Mouse (Mus musculus): ENCODE measurements around the gene C1qb. TPM values are rescaled to one million over a fixed set of nuclear protein-coding genes. Genes with fewer than 3 reads are reported as not detected.
A peak's percentile ranks its signal among the peaks of the same experiment; 100 is the strongest.

The C1qb gene
- total RNA-seq, 2 experiments from 2014 or later, result 8.4 to 18.3 TPM

- intact Hi-C loops (cut with DNase I), result no loop called here
- TF ChIP-seq CTCF (IDR thresholded peaks at IDR 0.05), result peak; percentile 28; the same call in 1 of the 2 replicates
Measured at GRCm38 (mm10) chr4:136860022-136860421, 26.0 kb downstream of the C1qb start.

GRCm38 (mm10) chr4:136855081-136855480 lies 30.9 kb downstream of the C1qb start:
- intact Hi-C loops (cut with DNase I), result no loop called here
- Histone ChIP-seq H3K4me3 (no peak overlapping the region), H3K27ac (no peak overlapping the region)
- peak; percentile 43 for TF ChIP-seq CTCF (IDR thresholded peaks at IDR 0.05)
- no peak for DNase-seq

More at GRCm38 (mm10) chr4:136860022-136860421, 26.0 kb downstream of the C1qb start:
- H3K27ac ChIP-seq, result no peak overlapping the region
- DNase-seq, result no peak
- H3K4me3 ChIP-seq, result no peak overlapping the region

GRCm38 (mm10) chr4:136852989-136853388 lies 33.0 kb downstream of the C1qb start:
- no peak for TF ChIP-seq CTCF (IDR thresholded peaks at IDR 0.05)
- intact Hi-C loops (cut with DNase I), result no loop called here

GRCm38 (mm10) chr4:136852119-136852518 lies 33.9 kb downstream of the C1qb start:
- no peak for TF ChIP-seq CTCF (IDR thresholded peaks at IDR 0.05)
- Histone ChIP-seq H3K27ac (no peak overlapping the region), H3K4me3 (no peak overlapping the region)
- intact Hi-C loops (cut with DNase I), result no loop called here
- DNase-seq, result no peak

More at GRCm38 (mm10) chr4:136852989-136853388, 33.0 kb downstream of the C1qb start:
- no peak overlapping the region for H3K4me3 ChIP-seq
- H3K27ac ChIP-seq, result no peak overlapping the region
- no peak for DNase-seq

- H3K27ac ChIP-seq, result no peak overlapping the region
- no peak overlapping the region for H3K4me3 ChIP-seq
- DNase-seq, result no peak
- intact Hi-C loops (cut with DNase I), result no loop called here
- TF ChIP-seq CTCF (IDR thresholded peaks at IDR 0.05), result no peak
Measured at GRCm38 (mm10) chr4:136848565-136848964, 37.4 kb downstream of the C1qb start.

- Histone ChIP-seq H3K27ac (no peak overlapping the region), H3K4me3 (no peak overlapping the region)
- no peak for TF ChIP-seq CTCF (IDR thresholded peaks at IDR 0.05)
- intact Hi-C loops (cut with DNase I), result no loop called here
- no peak for DNase-seq
Measured at GRCm38 (mm10) chr4:136847166-136847565, 38.8 kb downstream of the C1qb start.

- no peak for TF ChIP-seq CTCF (IDR thresholded peaks at IDR 0.05)
- H3K27ac ChIP-seq, result no peak overlapping the region
- H3K4me3 ChIP-seq, result no peak overlapping the region
- DNase-seq, result no peak
- intact Hi-C loops (cut with DNase I), result loop anchor here (5.0 kb wide), 1 partner anchor 146 kb away; no protein-coding TSS in a partner anchor
Measured at GRCm38 (mm10) chr4:136842802-136843201, 43.2 kb downstream of the C1qb start.

- H3K4me3 ChIP-seq, result no peak overlapping the region
- H3K27ac ChIP-seq, result no peak overlapping the region
- no peak for DNase-seq
- no peak for TF ChIP-seq CTCF (IDR thresholded peaks at IDR 0.05)
- intact Hi-C loops (cut with DNase I), result loop anchor here (5.0 kb wide), 1 partner anchor 145 kb away; no protein-coding TSS in a partner anchor
Measured at GRCm38 (mm10) chr4:136842033-136842432, 44.0 kb downstream of the C1qb start.

- DNase-seq, result peak; percentile 77
- TF ChIP-seq CTCF (IDR thresholded peaks at IDR 0.05), result peak; percentile 97
- no peak overlapping the region for H3K4me3 ChIP-seq
- H3K27ac ChIP-seq, result no peak overlapping the region
- intact Hi-C loops (cut with DNase I), result loop anchor here (1.0 to 5.0 kb wide), 2 partner anchors 144 to 163 kb away; no protein-coding TSS in a partner anchor
Measured at GRCm38 (mm10) chr4:136841056-136841455, 44.9 kb downstream of the C1qb start.

- no peak overlapping the region for H3K4me3 ChIP-seq
- H3K27ac ChIP-seq, result no peak overlapping the region
- no peak for DNase-seq
- no peak for TF ChIP-seq CTCF (IDR thresholded peaks at IDR 0.05)
- intact Hi-C loops (cut with DNase I), result no loop called here
Measured at GRCm38 (mm10) chr4:136838462-136838861, 47.5 kb downstream of the C1qb start.

GRCm38 (mm10) chr4:136838026-136838425 lies 48.0 kb downstream of the C1qb start:
- Histone ChIP-seq H3K4me3 (no peak overlapping the region), H3K27ac (no peak overlapping the region)
- DNase-seq, result no peak
- intact Hi-C loops (cut with DNase I), result no loop called here
- TF ChIP-seq CTCF (IDR thresholded peaks at IDR 0.05), result no peak

- intact Hi-C loops (cut with DNase I), result no loop called here
- no peak for DNase-seq
- Histone ChIP-seq H3K4me3 (peak overlapping the region; percentile 72), H3K27ac (0 out of 2 replicates have a peak overlapping the region, but pooled peaks have one; percentile 77)
- TF ChIP-seq CTCF (IDR thresholded peaks at IDR 0.05), result no peak
Measured at GRCm38 (mm10) chr4:136836387-136836931, 49.5 kb downstream of the C1qb start.

- intact Hi-C loops (cut with DNase I), result no loop called here
- no peak for TF ChIP-seq CTCF (IDR thresholded peaks at IDR 0.05)
- Histone ChIP-seq H3K4me3 (peak within 1 kb of the TSS; percentile 72), H3K27ac (peak within 1 kb of the TSS; percentile 77)
- peak; percentile 71 for DNase-seq
Measured at GRCm38 (mm10) chr4:136835621-136836386, 50.2 kb downstream of the C1qb start, which contains the start of gene Ephb2. TSS of gene Ephb2 (minus strand) at chr4:136835988.
